Mouse (Mus musculus) monocyte, adult 5-6 weeks (primary cell): ENCODE measurements around the gene Itga11. TPM values are rescaled to one million over a fixed set of nuclear protein-coding genes. Genes with fewer than 3 reads are reported as not detected.

Source experiments
- total RNA-seq: library from RNA; stranded (forward); fragments of 200-1000, 200-491, 200-594 nt; gene quantifications from 3 replicates; pipeline ENCODE4 v1.2.3, GENCODE M21; 2017

Gene Itga11
- total RNA-seq, 1 experiment from 2014 or later, result not detected

Other genes with a start within 250 kb of the Itga11 start
- gene Coro2b, start 140.8 kb upstream of the Itga11 start, total RNA-seq, result 0.49 TPM in 1 of 3 replicates, not detected in the others
- gene Fem1b, start 134.1 kb downstream of the Itga11 start, total RNA-seq, result 17.9 to 19.1 TPM (median 18.0 TPM) in 3 replicates
- gene Cln6, start 161.0 kb downstream of the Itga11 start, total RNA-seq, result 4.7 to 8.7 TPM (median 6.7 TPM) in 3 replicates
- gene Calml4, start 180.3 kb downstream of the Itga11 start, total RNA-seq, result 0.48 TPM in 1 of 3 replicates, not detected in the others